Mouse (Mus musculus): ENCODE measurements at regions not wholly inside any gene's neighbourhood (a gene's known extent, or its start where the extent isn't known, plus 50 kb on each side); places are given as distances from the start of the nearest gene placed in this dataset.

GRCm38 (mm10) chr3:147273446-147273845, 421.3 kb downstream of the Ttll7 start:
- TF ChIP-seq FLI1 (IDR thresholded peaks at IDR 0.05; ENCODE audit: low read length) = no peak
- no peak for TF ChIP-seq GATA1 (IDR thresholded peaks at IDR 0.05; ENCODE audit: borderline replicate concordance, low read length)

Measured in megakaryocyte, embryonic 14.5 days (primary cell).